Mouse (Mus musculus) mesoderm, embryonic 11.5 days (tissue): ENCODE measurements at regions not wholly inside any gene's neighbourhood (a gene's known extent, or its start where the extent isn't known, plus 50 kb on each side); places are given as distances from the start of the nearest gene placed in this dataset.

Experiments used
- DNase-seq: peaks from one replicate; pipeline ENCODE4 v3.0.0-alpha.2; 2012; ENCODE audit warnings: low read depth, low spot score

- DNase-seq = no peak
These were observed 200.4 kb downstream of the Gm15262 start for GRCm38 (mm10) chrX:161487691-161488090.

DNA sequence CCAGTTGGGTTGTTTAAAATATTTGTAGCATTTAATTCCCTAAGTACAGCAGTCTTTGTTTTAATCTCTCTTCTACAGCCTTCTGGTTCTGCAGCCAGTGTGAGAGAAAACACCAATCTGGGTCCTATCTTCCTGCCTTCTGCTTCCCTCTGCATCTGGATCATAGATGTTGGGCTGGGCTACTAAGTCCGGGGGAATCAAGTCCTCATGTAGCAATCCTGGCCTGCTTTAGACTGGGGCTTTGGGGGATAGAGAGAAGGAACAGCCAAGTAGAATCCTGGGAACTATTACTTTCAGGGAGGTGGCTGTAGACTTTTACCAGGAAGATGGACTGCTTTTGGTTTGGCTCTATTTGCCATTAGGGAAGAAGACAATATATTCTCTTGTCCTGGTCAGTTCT is 205.5 kb upstream of the Rai2 start:
- DNase-seq = no peak

- no peak for DNase-seq
These were observed 193.2 kb upstream of the Rai2 start for GRCm38 (mm10) chrX:161523432-161524256.

- DNase-seq = no peak
These were observed 192.6 kb upstream of the Rai2 start for GRCm38 (mm10) chrX:161524257-161524646.

DNA sequence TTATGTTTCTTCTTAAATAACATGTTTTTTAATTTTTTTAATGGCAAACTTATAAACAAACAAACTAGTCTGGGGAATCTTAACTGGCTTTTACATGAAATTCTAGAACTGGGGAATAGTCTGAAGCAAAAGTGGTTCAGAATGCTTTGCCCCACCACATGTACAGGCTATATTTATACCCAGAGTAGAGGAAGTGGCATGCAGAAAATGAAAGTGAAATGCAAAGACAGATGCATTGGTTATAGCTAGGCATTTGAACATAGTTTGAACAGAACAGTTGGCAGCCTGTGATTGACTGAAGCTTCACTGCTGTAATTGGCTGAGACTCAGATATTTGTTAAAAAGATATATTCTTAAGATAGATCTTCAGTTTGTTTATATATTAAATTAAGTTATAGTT is 179.6 kb upstream of the Rai2 start:
- no peak for DNase-seq

DNA sequence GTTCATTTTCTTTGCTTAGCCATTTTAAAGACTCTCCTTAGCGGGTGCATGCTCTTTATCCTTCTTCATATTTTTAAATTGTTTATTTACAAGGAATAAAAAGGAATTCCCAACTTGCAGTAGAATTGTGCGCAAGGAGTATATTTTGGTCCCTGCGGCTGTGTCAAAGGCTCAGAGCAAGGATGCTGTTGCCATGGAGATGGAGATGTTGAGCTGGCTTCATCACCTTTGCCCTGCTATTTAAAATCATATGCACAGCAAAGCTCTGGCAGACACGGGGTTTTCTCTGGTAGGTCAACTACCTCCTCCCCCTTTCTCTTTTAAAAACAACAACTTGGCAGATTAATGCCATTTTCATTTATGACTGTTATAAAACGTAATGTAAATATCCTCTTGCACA is 160.0 kb upstream of the Rai2 start:
- DNase-seq = peak; percentile 23

DNA sequence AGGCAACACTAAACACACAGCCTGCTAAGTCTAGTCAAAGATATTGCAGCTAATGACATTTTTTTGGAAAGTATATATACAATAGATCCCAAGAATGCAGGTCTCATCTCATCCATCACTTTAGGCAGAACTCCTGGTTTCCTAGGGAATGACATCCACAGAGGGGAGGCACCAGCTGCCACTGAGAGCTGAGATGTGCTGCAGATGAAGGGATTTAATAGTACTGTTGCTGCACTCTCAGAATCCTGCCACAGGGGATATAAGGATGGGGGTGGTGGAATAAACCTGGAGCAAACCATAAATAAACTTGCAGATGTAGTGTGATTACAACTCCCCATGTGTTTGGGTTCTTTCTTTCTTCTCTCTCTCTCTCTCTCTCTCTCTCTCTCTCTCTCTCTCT is 158.4 kb upstream of the Rai2 start:
- DNase-seq = no peak

DNA sequence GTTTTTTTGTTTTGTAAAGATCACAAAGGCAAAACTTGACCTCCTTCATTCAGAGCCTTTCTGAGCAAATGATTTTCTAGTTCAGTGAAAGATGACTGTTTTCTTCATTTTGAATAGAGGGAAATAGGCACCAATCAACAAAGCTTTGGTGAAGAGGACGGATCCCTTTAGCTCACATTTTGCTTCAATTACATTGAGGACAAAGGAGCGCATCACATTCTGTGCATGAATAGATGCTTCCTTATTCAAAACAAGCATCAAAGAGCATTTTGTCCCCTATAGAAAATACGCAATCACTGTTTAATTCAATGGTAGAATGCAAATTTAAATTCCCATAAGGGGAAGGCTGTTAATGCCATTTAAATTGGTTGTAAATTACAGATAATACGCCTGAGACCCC is 150.4 kb upstream of the Rai2 start:
- DNase-seq = no peak

GRCm38 (mm10) chrX:161582019-161582659 is 134.7 kb upstream of the Rai2 start:
- DNase-seq = no peak

- DNase-seq = no peak
These were observed 133.0 kb upstream of the Rai2 start for GRCm38 (mm10) chrX:161583872-161584271.

DNA sequence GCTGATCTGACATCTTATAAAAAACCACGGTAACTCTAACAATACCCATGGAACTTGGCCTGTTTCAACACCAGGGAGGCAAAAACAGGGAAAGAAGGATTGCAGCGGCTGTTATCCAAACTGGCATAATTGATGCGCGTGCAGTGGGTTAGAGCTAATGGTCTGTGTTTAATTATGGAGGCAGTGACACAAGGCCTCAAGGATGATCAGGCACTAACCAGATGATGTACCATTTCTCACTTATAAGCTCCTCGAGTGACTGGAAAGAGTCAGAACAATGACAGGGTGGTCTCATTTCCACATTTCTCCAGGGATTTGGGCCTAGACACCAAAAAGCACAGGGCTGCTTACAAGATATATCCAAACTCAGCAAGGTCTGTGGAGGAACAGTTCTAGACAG is 83.0 kb upstream of the Rai2 start:
- no peak for DNase-seq

DNA sequence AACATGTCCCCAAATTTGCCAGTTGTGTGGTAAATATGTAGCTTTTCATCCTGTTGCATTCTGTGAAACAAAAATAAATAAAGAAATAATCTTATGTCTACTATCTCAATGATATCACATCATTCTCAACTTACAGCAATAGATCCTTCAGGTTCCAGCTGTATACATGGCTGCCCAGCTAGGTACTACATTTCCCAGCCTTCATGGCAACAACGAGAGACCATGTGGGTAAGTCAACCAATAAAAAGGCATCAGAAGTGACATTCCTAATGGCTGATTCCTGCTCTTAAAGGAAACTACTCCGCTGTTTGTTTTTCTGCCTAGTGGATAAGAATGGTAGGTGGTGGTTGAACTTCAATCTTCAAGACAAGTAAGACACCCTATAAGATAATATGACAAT is 82.5 kb upstream of the Rai2 start:
- no peak for DNase-seq

DNA sequence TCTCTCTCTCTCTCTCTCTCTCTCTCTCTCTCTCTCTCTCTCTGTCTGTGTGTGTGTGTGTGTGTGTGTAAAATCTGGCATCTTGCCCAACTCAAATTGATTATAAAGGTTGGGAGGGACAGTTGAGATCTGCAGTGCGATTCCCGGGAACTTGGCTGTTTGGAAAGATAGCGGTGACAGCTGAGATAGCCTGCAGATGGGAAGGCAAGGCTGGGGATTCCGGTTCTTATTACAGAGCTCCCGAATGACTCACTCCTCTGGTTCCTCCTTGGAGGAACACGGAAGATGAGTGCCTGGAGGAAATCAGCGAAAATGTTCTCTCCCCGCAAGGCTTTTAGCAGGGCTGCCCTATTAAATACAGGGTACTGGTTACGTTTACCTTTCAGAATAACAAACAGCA is 81.2 kb upstream of the Rai2 start:
- no peak for DNase-seq

- no peak for DNase-seq
These were observed 63.8 kb upstream of the Rai2 start for GRCm38 (mm10) chrX:161653106-161653505.

- DNase-seq = no peak
These were observed 56.8 kb upstream of the Rai2 start for GRCm38 (mm10) chrX:161660106-161660505.

DNA sequence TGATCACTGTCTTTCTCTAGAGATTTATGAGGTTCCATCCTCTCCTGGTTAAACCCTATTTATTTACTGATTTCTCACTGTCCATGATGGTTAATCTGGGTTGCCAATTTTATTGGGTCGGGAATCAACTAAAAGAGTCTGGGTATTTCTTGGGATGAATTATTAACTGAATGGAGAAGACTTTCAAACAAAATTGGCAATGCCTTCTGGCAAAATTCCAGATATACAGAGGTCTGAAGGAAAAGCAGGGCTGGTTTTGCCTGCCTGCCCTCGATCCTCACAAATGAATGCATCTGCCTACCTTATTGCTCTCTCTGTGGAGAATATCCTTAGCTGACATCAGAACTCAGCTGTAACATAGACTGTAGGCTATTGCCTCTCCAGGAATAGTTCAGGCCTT is 54.9 kb upstream of the Rai2 start:
- DNase-seq = no peak
